Mouse (Mus musculus): ENCODE measurements around the gene Orc6. TPM values are rescaled to one million over a fixed set of nuclear protein-coding genes. Genes with fewer than 3 reads are reported as not detected.

The Orc6 gene
- polyA plus RNA-seq, 1 experiment = 13.2 TPM

DNA sequence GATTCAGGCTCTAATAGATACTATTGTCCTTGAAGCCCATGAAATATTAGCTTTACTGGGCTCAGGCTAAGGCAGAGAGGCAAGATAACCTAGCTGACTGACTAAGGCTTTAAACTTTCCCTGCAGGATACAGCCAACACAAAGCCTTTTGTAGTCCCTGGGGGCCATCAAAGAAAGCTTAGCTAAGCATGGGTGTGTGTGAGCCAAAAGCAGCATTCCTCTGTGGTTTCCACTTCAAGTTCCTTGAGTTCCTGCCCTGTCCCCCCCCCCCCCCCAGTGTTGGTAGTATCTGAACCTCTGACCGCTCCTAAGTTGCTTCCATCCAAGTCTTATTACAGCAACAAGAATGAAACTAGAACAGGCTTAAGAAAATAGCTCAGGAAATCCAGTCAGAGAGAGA lies 30.1 kb downstream of the Orc6 start:
- TF ChIP-seq CEBPB (IDR thresholded peaks at IDR 0.05; ENCODE audit: insufficient read depth, poor library complexity, severe bottlenecking) = no peak
- H3K4me2 ChIP-seq (ENCODE audit: low read depth) = peak overlapping the region; percentile 37
- H3K79me2 ChIP-seq (ENCODE audit: control insufficient read depth, insufficient read depth) = no peaks in the 10 kb centered on the region
- no peaks in the 10 kb centered on the region for H3K36me3 ChIP-seq (ENCODE audit: control insufficient read depth, insufficient read depth)
- H3ac ChIP-seq (ENCODE audit: control insufficient read depth, insufficient read length) = no peak overlapping the region
- H3K27me3 ChIP-seq (ENCODE audit: control insufficient read depth, insufficient read depth, insufficient read length) = no peaks in the 10 kb centered on the region
- no peak overlapping the region for H3K4me3 ChIP-seq

GRCm38 (mm10) chr8:85335105-85335504 lies 35.7 kb downstream of the Orc6 start:
- no peak overlapping the region for H3K4me2 ChIP-seq (ENCODE audit: low read depth)
- no peaks in the 10 kb centered on the region for H3K27me3 ChIP-seq (ENCODE audit: control insufficient read depth, insufficient read depth, insufficient read length)
- H3K4me3 ChIP-seq = no peak overlapping the region
- no peaks in the 10 kb centered on the region for H3K79me2 ChIP-seq (ENCODE audit: control insufficient read depth, insufficient read depth)
- no peaks in the 10 kb centered on the region for H3K36me3 ChIP-seq (ENCODE audit: control insufficient read depth, insufficient read depth)
- TF ChIP-seq CEBPB (IDR thresholded peaks at IDR 0.05; ENCODE audit: insufficient read depth, poor library complexity, severe bottlenecking) (no peak), SRF (IDR thresholded peaks at IDR 0.05; ENCODE audit: control insufficient read depth, insufficient read length, low read depth) (no peak), E2F4 (IDR thresholded peaks at IDR 0.05; ENCODE audit: insufficient read depth) (no peak), USF1 (IDR thresholded peaks at IDR 0.05; ENCODE audit: low read depth) (no peak), MYOD1 (IDR thresholded peaks at IDR 0.05; ENCODE audit: control insufficient read depth in 1 of 3, insufficient read length in 2 of 3, low read depth in 2 of 3) (no peak), MYOG (IDR thresholded peaks at IDR 0.05; ENCODE audit: control insufficient read depth in 1 of 3, insufficient read depth in 1 of 3, insufficient read length in 2 of 3, low read depth in 2 of 3) (no peak), TCF12 (IDR thresholded peaks at IDR 0.05; ENCODE audit: insufficient read depth, poor library complexity, severe bottlenecking) (no peak), TCF3 (IDR thresholded peaks at IDR 0.05; ENCODE audit: insufficient read length, low read depth) (no peak), POLR2A (IDR thresholded peaks at IDR 0.05; ENCODE audit: insufficient read length, low read depth) (no peak), REST (IDR thresholded peaks at IDR 0.05; ENCODE audit: insufficient read depth, insufficient read length) (no peak), MAX (IDR thresholded peaks at IDR 0.05; ENCODE audit: low read depth) (no peak), POLR2AphosphoS2 (IDR thresholded peaks at IDR 0.05; ENCODE audit: insufficient read length, low read depth) (no peak)
- H3ac ChIP-seq (ENCODE audit: control insufficient read depth, insufficient read length) = no peak overlapping the region

DNA sequence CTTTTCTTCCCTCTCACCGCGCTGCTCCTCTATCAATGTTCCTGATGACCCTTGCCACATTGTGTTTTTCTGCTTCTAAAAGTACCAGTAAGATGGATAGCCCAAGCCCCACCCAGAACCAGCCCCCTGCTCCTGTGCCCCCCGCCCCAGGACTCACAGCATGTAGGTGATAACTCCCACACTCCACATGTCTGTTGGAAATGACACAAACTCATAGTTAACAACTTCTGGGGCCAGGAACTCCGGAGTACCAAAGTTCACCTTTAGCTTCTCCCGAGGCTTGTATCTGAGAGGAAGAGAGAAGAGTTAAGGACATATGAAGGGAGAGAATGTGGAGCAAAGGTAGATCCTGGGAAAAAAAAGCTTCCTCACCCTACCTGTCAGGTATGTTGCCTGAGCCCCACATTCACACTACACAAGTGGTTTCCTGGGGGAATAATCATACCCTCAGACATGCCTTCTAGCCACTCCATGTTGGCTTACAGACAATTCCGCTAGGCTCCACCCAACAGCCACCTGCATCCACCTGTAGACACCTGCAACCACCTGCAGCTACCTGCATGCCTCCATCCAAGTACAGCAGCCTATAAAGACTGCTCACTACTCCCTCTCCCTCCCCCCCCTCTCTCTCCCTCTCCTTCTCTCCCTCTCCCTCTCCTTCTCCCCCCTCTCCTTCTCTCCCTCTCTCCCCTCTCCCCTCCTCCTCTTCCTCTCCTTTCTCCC lies 36.9 kb downstream of the Orc6 start:
- no peak overlapping the region for H3K4me2 ChIP-seq (ENCODE audit: low read depth)
- no peaks in the 10 kb centered on the region for H3K79me2 ChIP-seq (ENCODE audit: control insufficient read depth, insufficient read depth)
- H3K36me3 ChIP-seq (ENCODE audit: control insufficient read depth, insufficient read depth) = no peaks in the 10 kb centered on the region
- no peak overlapping the region for H3K4me3 ChIP-seq
- H3K27me3 ChIP-seq (ENCODE audit: control insufficient read depth, insufficient read depth, insufficient read length) = no peaks in the 10 kb centered on the region
- H3ac ChIP-seq (ENCODE audit: control insufficient read depth, insufficient read length) = no peak overlapping the region
- TF ChIP-seq USF1 (IDR thresholded peaks at IDR 0.05; ENCODE audit: low read depth) (no peak), POLR2A (IDR thresholded peaks at IDR 0.05; ENCODE audit: insufficient read length, low read depth) (no peak), TCF12 (IDR thresholded peaks at IDR 0.05; ENCODE audit: insufficient read depth, poor library complexity, severe bottlenecking) (no peak), REST (IDR thresholded peaks at IDR 0.05; ENCODE audit: insufficient read depth, insufficient read length) (no peak), MYOG (IDR thresholded peaks at IDR 0.05; ENCODE audit: control insufficient read depth in 1 of 3, insufficient read depth in 1 of 3, insufficient read length in 2 of 3, low read depth in 2 of 3) (no peak), POLR2AphosphoS2 (IDR thresholded peaks at IDR 0.05; ENCODE audit: insufficient read length, low read depth) (no peak), E2F4 (IDR thresholded peaks at IDR 0.05; ENCODE audit: insufficient read depth) (no peak), MAX (IDR thresholded peaks at IDR 0.05; ENCODE audit: low read depth) (no peak), CEBPB (IDR thresholded peaks at IDR 0.05; ENCODE audit: insufficient read depth, poor library complexity, severe bottlenecking) (no peak), TCF3 (IDR thresholded peaks at IDR 0.05; ENCODE audit: insufficient read length, low read depth) (no peak), SRF (IDR thresholded peaks at IDR 0.05; ENCODE audit: control insufficient read depth, insufficient read length, low read depth) (no peak), MYOD1 (IDR thresholded peaks at IDR 0.05; ENCODE audit: control insufficient read depth in 1 of 3, insufficient read length in 2 of 3, low read depth in 2 of 3) (no peak)

DNA sequence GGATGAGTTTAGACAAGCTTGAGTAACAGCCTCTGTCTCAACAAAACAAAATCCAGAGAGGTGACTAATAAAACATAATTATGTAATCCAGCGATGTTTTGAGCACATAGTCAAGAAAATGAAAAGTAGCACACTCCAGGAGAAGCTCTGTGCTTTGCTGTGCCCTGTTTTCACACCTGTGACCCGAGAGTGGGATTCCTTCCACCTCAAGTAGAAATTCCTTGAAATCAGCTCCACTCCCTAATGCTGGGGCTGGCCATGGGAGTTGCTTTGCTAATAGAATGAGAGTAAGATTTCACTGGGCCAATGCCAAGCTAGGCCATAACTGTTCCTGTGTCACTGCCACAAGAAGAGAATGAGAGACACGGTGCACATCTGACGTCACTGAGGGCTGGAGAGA lies 38.2 kb downstream of the Orc6 start:
- Histone ChIP-seq H3K4me3 (no peak overlapping the region), H3K27me3 (ENCODE audit: control insufficient read depth, insufficient read depth, insufficient read length) (no peaks in the 10 kb centered on the region), H3K4me2 (ENCODE audit: low read depth) (no peak overlapping the region), H3K36me3 (ENCODE audit: control insufficient read depth, insufficient read depth) (no peaks in the 10 kb centered on the region), H3ac (ENCODE audit: control insufficient read depth, insufficient read length) (no peak overlapping the region), H3K79me2 (ENCODE audit: control insufficient read depth, insufficient read depth) (no peaks in the 10 kb centered on the region)
- TF ChIP-seq POLR2AphosphoS2 (IDR thresholded peaks at IDR 0.05; ENCODE audit: insufficient read length, low read depth) (no peak), TCF3 (IDR thresholded peaks at IDR 0.05; ENCODE audit: insufficient read length, low read depth) (no peak), MYOD1 (IDR thresholded peaks at IDR 0.05; ENCODE audit: control insufficient read depth in 1 of 3, insufficient read length in 2 of 3, low read depth in 2 of 3) (no peak), SRF (IDR thresholded peaks at IDR 0.05; ENCODE audit: control insufficient read depth, insufficient read length, low read depth) (no peak), E2F4 (IDR thresholded peaks at IDR 0.05; ENCODE audit: insufficient read depth) (no peak), MYOG (IDR thresholded peaks at IDR 0.05; ENCODE audit: control insufficient read depth in 1 of 3, insufficient read depth in 1 of 3, insufficient read length in 2 of 3, low read depth in 2 of 3) (no peak), TCF12 (IDR thresholded peaks at IDR 0.05; ENCODE audit: insufficient read depth, poor library complexity, severe bottlenecking) (no peak), MAX (IDR thresholded peaks at IDR 0.05; ENCODE audit: low read depth) (no peak), POLR2A (IDR thresholded peaks at IDR 0.05; ENCODE audit: insufficient read length, low read depth) (no peak), CEBPB (IDR thresholded peaks at IDR 0.05; ENCODE audit: insufficient read depth, poor library complexity, severe bottlenecking) (no peak), USF1 (IDR thresholded peaks at IDR 0.05; ENCODE audit: low read depth) (no peak), REST (IDR thresholded peaks at IDR 0.05; ENCODE audit: insufficient read depth, insufficient read length) (no peak)

All from myocyte (in vitro differentiated cells).